Mouse (Mus musculus): ENCODE measurements around the gene Mdm2. TPM values are rescaled to one million over a fixed set of nuclear protein-coding genes. Genes with fewer than 3 reads are reported as not detected.
A peak's percentile ranks its signal among the peaks of the same experiment; 100 is the strongest.

Mdm2 gene
- polyA plus RNA-seq, 1 experiment from 2014 or later, result 63.1 TPM

DNA sequence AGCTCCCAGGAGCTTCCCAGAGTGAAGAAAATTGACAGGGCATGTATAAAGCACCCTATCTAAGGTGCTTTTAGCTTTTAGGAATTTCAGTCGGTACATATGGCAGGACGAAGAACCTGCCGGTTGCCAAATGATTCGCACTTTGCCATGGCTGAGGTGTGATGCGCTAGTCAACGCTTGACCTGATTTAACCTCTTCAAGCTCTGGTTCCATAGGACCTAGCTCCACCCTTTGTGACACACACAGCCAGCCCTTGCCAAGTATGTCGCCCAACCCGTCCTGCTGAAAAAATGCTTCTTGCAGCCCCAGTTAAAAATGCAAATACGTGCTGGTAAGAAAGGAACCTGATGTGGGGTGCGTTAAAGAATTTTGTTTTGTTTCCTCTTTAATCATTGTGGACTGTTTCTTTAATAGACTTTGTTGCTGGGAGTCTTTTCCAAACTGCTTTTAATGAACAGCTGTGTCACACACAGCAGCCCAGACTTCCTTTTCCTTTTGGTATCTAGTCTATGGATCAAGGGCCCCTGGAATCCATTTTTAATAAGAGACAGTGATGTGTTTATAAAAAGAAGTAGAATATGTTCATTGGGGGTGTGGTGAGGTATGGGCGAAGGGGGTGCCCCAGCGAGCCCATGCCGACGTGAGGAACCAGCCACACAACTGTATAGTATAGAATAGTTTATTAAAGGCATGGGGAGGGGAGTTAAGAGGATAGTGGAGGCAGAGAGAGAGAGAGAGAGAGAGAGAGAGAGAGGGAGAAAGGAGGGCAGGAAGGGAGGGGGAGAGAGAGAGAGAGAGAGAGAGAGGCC is 47.3 kb downstream of the Mdm2 start:
- no peak for DNase-seq (ENCODE audit: low spot score)
- no peak overlapping the region for H3K4me3 ChIP-seq (ENCODE audit: low read depth, low read length)
- no peaks in the 10 kb centered on the region for H3K27me3 ChIP-seq (ENCODE audit: control insufficient read depth, insufficient read depth, low read length)
- no peak for ATAC-seq (ENCODE audit: insufficient number of reproducible peaks, low FRiP score, low TSS enrichment, low read depth)
- no peak overlapping the region for H3K9ac ChIP-seq (ENCODE audit: low read length)
- H3K4me2 ChIP-seq (ENCODE audit: low read depth, severe bottlenecking), result peak overlapping the region; percentile 3; the same call in 1 of the 2 replicates
- no peak overlapping the region for H3K27ac ChIP-seq (replicated peaks; ENCODE audit: low read depth, low read length)
- peaks cover 2% of the 10 kb centered on the region; the same call in 1 of the 2 replicates for H3K4me1 ChIP-seq (ENCODE audit: control insufficient read depth, insufficient read depth, low read length)
- no peaks in the 10 kb centered on the region for H3K36me3 ChIP-seq (ENCODE audit: control insufficient read depth, insufficient read depth, low read length)
- no peaks in the 10 kb centered on the region for H3K9me3 ChIP-seq (ENCODE audit: control insufficient read depth, low read length)
- WGBS, result 73% methylated on average over 14 of the region's 14 CpGs

GRCm38 (mm10) chr10:117662316-117663055 is 48.1 kb downstream of the Mdm2 start:
- no peaks in the 10 kb centered on the region for H3K27me3 ChIP-seq (ENCODE audit: control insufficient read depth, insufficient read depth, low read length)
- H3K9ac ChIP-seq (ENCODE audit: low read length), result no peak overlapping the region
- 77% methylated on average over 15 of the region's 15 CpGs for WGBS
- no peaks in the 10 kb centered on the region for H3K9me3 ChIP-seq (ENCODE audit: control insufficient read depth, low read length)
- no peak overlapping the region for H3K27ac ChIP-seq (replicated peaks; ENCODE audit: low read depth, low read length)
- DNase-seq (ENCODE audit: low spot score) (no peak), ATAC-seq (ENCODE audit: insufficient number of reproducible peaks, low FRiP score, low TSS enrichment, low read depth) (no peak)
- peaks cover 2% of the 10 kb centered on the region; the same call in 1 of the 2 replicates for H3K4me1 ChIP-seq (ENCODE audit: control insufficient read depth, insufficient read depth, low read length)
- H3K4me3 ChIP-seq (ENCODE audit: low read depth, low read length), result no peak overlapping the region
- H3K36me3 ChIP-seq (ENCODE audit: control insufficient read depth, insufficient read depth, low read length), result no peaks in the 10 kb centered on the region
- no peak overlapping the region for H3K4me2 ChIP-seq (ENCODE audit: low read depth, severe bottlenecking)

GRCm38 (mm10) chr10:117659819-117660218 is 50.7 kb downstream of the Mdm2 start:
- Histone ChIP-seq H3K4me2 (ENCODE audit: low read depth, severe bottlenecking) (no peak overlapping the region), H3K4me1 (ENCODE audit: control insufficient read depth, insufficient read depth, low read length) (peaks cover 6% of the 10 kb centered on the region), H3K27me3 (ENCODE audit: control insufficient read depth, insufficient read depth, low read length) (no peaks in the 10 kb centered on the region), H3K27ac (replicated peaks; ENCODE audit: low read depth, low read length) (peak overlapping the region; percentile 59; the same call in 1 of the 2 replicates), H3K9ac (ENCODE audit: low read length) (no peak overlapping the region), H3K9me3 (ENCODE audit: control insufficient read depth, low read length) (no peaks in the 10 kb centered on the region), H3K4me3 (ENCODE audit: low read depth, low read length) (no peak overlapping the region), H3K36me3 (ENCODE audit: control insufficient read depth, insufficient read depth, low read length) (no peaks in the 10 kb centered on the region)
- no peak for ATAC-seq (ENCODE audit: insufficient number of reproducible peaks, low FRiP score, low TSS enrichment, low read depth)
- WGBS, result 60% methylated on average over 11 of the region's 11 CpGs
- DNase-seq (ENCODE audit: low spot score), result no peak

DNA sequence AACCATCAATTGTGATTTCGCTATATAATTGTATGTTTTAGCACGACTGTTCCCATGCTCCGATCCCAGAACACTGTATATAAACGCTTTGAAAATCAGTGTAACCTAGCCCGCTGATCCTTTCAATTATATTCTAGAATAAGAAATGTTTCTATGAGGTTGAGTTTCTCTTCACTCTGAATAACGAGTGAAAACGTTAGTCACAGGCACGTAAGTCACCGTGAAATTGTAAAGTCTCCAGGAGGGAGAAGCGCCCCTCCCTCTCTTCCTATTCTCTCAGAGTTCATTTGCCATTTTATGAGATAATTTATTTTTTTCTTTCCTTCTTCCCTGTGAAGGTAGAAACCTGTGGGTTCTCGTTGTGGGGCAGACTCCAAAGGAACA is 51.1 kb downstream of the Mdm2 start:
- peaks cover 6% of the 10 kb centered on the region for H3K4me1 ChIP-seq (ENCODE audit: control insufficient read depth, insufficient read depth, low read length)
- no peak for DNase-seq (ENCODE audit: low spot score)
- H3K4me2 ChIP-seq (ENCODE audit: low read depth, severe bottlenecking), result no peak overlapping the region
- WGBS, result 71% methylated on average over 11 of the region's 11 CpGs
- H3K36me3 ChIP-seq (ENCODE audit: control insufficient read depth, insufficient read depth, low read length), result no peaks in the 10 kb centered on the region
- ATAC-seq (ENCODE audit: insufficient number of reproducible peaks, low FRiP score, low TSS enrichment, low read depth), result no peak
- H3K4me3 ChIP-seq (ENCODE audit: low read depth, low read length), result no peak overlapping the region
- H3K9me3 ChIP-seq (ENCODE audit: control insufficient read depth, low read length), result no peaks in the 10 kb centered on the region
- H3K9ac ChIP-seq (ENCODE audit: low read length), result no peak overlapping the region
- H3K27me3 ChIP-seq (ENCODE audit: control insufficient read depth, insufficient read depth, low read length), result no peaks in the 10 kb centered on the region
- no peak overlapping the region; the same call in 1 of the 2 replicates for H3K27ac ChIP-seq (replicated peaks; ENCODE audit: low read depth, low read length)

DNA sequence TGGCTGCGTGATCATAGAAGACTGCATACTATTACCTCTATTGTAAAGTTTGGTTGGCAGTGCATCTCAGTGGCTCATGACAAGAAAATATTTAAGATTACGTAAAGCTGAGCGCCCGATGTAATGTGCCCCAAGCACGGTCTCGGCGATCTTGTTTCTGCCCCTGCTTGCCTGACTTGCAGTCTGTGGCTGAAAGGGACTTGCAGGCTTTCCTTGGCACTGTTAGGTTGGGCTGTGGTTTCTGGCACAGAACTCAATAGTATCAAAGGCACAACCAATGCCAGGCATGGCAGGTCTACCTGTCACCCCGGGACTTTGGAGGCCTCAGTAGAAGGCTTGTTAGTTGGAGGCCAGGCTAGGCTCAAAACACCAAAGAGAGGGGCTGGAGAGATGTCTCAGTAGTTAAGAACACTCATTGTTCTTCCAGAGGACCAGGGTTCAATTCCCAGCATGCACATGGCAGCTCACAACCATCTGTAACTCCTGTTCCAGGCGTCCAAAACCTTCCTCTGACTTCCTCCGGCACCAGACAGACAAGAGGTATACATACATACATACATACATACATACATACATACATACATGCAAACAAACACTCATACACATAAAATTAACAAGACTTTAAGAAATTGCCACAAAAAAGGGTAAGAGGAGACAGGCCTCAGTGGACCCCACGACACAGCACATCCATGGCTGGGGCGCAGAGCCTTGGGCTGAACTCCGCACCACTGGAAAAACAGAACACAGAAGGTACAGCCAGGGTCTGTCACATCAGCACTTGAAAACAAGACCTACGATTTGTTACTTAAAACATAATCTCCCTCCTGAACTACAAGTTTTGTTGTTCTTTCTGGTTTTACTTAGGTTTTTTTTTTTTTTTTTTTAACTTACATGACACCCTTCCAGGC is 51.8 kb downstream of the Mdm2 start:
- ATAC-seq (ENCODE audit: insufficient number of reproducible peaks, low FRiP score, low TSS enrichment, low read depth), result no peak
- Histone ChIP-seq H3K9me3 (ENCODE audit: control insufficient read depth, low read length) (no peaks in the 10 kb centered on the region), H3K9ac (ENCODE audit: low read length) (no peak overlapping the region), H3K4me3 (ENCODE audit: low read depth, low read length) (no peak overlapping the region), H3K36me3 (ENCODE audit: control insufficient read depth, insufficient read depth, low read length) (no peaks in the 10 kb centered on the region), H3K4me1 (ENCODE audit: control insufficient read depth, insufficient read depth, low read length) (peaks cover 6% of the 10 kb centered on the region), H3K27ac (replicated peaks; ENCODE audit: low read depth, low read length) (no peak overlapping the region), H3K27me3 (ENCODE audit: control insufficient read depth, insufficient read depth, low read length) (no peaks in the 10 kb centered on the region), H3K4me2 (ENCODE audit: low read depth, severe bottlenecking) (no peak overlapping the region)
- no peak for DNase-seq (ENCODE audit: low spot score)
- WGBS, result 90% methylated on average over 14 of the region's 14 CpGs

GRCm38 (mm10) chr10:117657659-117658306 is 52.8 kb downstream of the Mdm2 start:
- ATAC-seq (ENCODE audit: insufficient number of reproducible peaks, low FRiP score, low TSS enrichment, low read depth), result no peak

DNA sequence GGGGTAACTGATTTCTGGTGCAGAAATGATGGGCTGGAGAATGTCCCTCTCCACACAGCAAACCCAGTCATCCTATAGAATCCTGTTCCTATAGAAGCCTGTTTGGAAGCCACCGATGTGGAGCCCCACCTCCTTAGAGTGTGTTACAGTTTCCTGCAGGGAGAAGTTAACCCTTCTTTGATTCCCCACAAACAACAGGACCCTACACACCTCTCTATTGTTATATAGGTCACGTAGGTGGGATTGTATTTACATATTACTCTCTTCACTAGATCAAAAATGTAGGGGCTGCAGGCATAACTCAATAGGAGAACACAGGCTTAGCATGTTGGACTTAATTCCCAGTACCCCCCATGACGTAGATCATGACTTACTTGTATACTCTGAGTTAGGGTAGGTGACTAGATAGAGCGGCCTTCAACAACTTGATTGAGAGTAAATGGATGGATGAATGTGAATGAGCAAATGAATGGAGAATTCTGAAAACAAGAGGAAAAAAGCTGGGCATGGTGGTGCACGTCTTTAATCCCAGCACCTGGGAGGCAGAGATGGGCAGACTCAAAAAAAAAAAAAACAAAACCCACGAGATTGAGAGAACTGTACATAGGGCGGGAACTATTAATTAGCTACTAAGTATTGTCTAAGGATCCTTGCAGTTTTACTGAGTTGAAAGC is 53.4 kb downstream of the Mdm2 start:
- H3K9me3 ChIP-seq (ENCODE audit: control insufficient read depth, low read length), result no peaks in the 10 kb centered on the region
- no peak overlapping the region for H3K4me3 ChIP-seq (ENCODE audit: low read depth, low read length)
- ATAC-seq (ENCODE audit: insufficient number of reproducible peaks, low FRiP score, low TSS enrichment, low read depth) (no peak), DNase-seq (ENCODE audit: low spot score) (no peak)
- 78% methylated on average over 7 of the region's 7 CpGs for WGBS
- H3K36me3 ChIP-seq (ENCODE audit: control insufficient read depth, insufficient read depth, low read length), result no peaks in the 10 kb centered on the region
- H3K27me3 ChIP-seq (ENCODE audit: control insufficient read depth, insufficient read depth, low read length), result no peaks in the 10 kb centered on the region
- no peak overlapping the region for H3K27ac ChIP-seq (replicated peaks; ENCODE audit: low read depth, low read length)
- H3K4me1 ChIP-seq (ENCODE audit: control insufficient read depth, insufficient read depth, low read length), result peaks cover 6% of the 10 kb centered on the region
- no peak overlapping the region for H3K4me2 ChIP-seq (ENCODE audit: low read depth, severe bottlenecking)
- no peak overlapping the region for H3K9ac ChIP-seq (ENCODE audit: low read length)

More at GRCm38 (mm10) chr10:117657659-117658306, 52.8 kb downstream of the Mdm2 start:
- Histone ChIP-seq H3K4me1 (ENCODE audit: control insufficient read depth, insufficient read depth, low read length) (peaks cover 6% of the 10 kb centered on the region), H3K4me3 (ENCODE audit: low read depth, low read length) (no peak overlapping the region), H3K27me3 (ENCODE audit: control insufficient read depth, insufficient read depth, low read length) (no peaks in the 10 kb centered on the region), H3K9ac (ENCODE audit: low read length) (no peak overlapping the region), H3K4me2 (ENCODE audit: low read depth, severe bottlenecking) (no peak overlapping the region), H3K9me3 (ENCODE audit: control insufficient read depth, low read length) (no peaks in the 10 kb centered on the region), H3K27ac (replicated peaks; ENCODE audit: low read depth, low read length) (no peak overlapping the region), H3K36me3 (ENCODE audit: control insufficient read depth, insufficient read depth, low read length) (no peaks in the 10 kb centered on the region)
- DNase-seq (ENCODE audit: low spot score), result no peak
- 78% methylated on average over 3 of the region's 3 CpGs for WGBS
